Mouse (Mus musculus) lung, adult 2 months (tissue): ENCODE data around the gene Hmg20a. TPM values are rescaled to one million over a fixed set of nuclear protein-coding genes. Genes with fewer than 3 reads are reported as not detected.
A peak's percentile ranks its signal among the peaks of the same experiment; 100 is the strongest.

Experiments used
- DNase-seq: peaks from one replicate; pipeline ENCODE4 v3.0.0; 2022
- H3K4me1 ChIP-seq: fragments of 200-500 bp; 2 replicates; pipeline ENCODE4 v1.6.1; 2011; ENCODE audit warnings: low read length; ENCODE audit not compliant: control insufficient read depth, insufficient read depth
- H3K4me3 ChIP-seq: fragments of 200-500 bp; replicated peaks from 2 replicates; pipeline ENCODE3; 2011; ENCODE audit warnings: low read depth, mild to moderate bottlenecking, control low read depth, low read length; ENCODE audit errors: extremely low read depth
- CTCF ChIP-seq: fragments of 200-500 bp; IDR thresholded peaks from 2 replicates; pipeline ENCODE4 v1.5.1; 2011; ENCODE audit warnings: mild to moderate bottlenecking, low read length, control low read depth; ENCODE audit not compliant: insufficient read depth
- POLR2A ChIP-seq: fragments of 200-500 bp; IDR thresholded peaks from 2 replicates; pipeline ENCODE4 v1.6.1; 2011; ENCODE audit warnings: low read depth, mild to moderate bottlenecking, control low read depth, low read length, borderline replicate concordance; ENCODE audit errors: extremely low read depth
- WGBS: fragments of 180-500 bp; shearing (Covaris S2); methylation state at CpG from one replicate; pipeline ENCODE4 v1.1.7; 2018; 5-methylcytosine and 5-hydroxymethylcytosine counted together
- polyA plus RNA-seq: library from polyadenylated mRNA; depleted of rRNA; stranded (reverse); fragments of >200 nt; gene quantifications from 2 replicates; pipeline ENCODE4 v1.2.3, GENCODE M21; 2012

Gene Hmg20a
- polyA plus RNA-seq, 1 experiment = 29.4 TPM

- no peak for DNase-seq
- H3K4me1 ChIP-seq = no peaks in the 10 kb centered on the region; the same call in 1 of the 2 replicates
- 68% methylated on average over 7 of the region's 7 CpGs for WGBS
- no peak overlapping the region for H3K4me3 ChIP-seq
- TF ChIP-seq POLR2A = no peak
- no peak for TF ChIP-seq CTCF
Observed at GRCm38 (mm10) chr9:56439699-56440098, 21.3 kb downstream of the Hmg20a start.

GRCm38 (mm10) chr9:56451570-56451969 lies 33.2 kb downstream of the Hmg20a start:
- 74% methylated on average over 6 of the region's 6 CpGs for WGBS
- Histone ChIP-seq H3K4me1 (no peaks in the 10 kb centered on the region; the same call in 1 of the 2 replicates), H3K4me3 (no peak overlapping the region)
- no peak for TF ChIP-seq POLR2A
- no peak for TF ChIP-seq CTCF
- DNase-seq = no peak

DNA sequence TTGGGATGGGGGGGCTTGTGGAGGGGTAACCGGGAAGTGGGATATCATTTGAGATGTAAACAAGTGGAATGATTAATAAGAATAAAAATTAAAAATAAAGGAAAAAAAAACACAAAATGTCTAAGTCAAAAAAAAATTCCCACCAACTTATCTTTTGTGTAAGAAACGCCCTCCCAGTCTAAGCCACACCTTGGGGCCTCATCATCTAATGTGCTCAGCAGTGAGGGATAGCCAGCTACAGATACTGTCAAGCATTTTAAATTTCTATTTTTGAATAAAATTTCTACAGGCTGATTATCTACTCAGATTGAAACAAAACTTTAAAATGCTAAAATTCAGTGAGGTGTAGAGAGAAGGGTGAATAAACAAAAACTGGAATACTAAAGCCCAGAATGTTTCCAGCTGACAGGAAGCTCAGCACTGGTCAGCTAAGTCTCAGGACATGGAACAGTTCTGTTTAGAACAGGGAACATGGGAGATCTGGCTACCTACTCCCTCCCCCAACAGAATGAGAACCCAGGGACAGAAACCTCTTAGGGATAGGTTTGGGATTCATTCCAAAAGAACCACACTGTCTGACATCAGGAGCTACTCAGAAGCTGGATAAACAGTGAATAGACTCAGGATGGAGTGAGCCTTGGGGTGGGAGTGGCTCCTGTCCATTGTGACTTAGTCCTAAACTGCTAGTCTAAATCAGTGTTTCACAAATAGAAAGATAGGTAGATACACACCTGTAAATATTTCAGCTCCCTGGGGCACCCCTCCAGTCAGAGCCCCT lies 34.8 kb downstream of the Hmg20a start:
- DNase-seq = no peak
- WGBS = 89% methylated on average over 2 of the region's 2 CpGs

GRCm38 (mm10) chr9:56456426-56456825 lies 38.0 kb downstream of the Hmg20a start:
- WGBS = 89% methylated on average over 3 of the region's 3 CpGs
- Histone ChIP-seq H3K4me1 (peaks cover 3% of the 10 kb centered on the region), H3K4me3 (no peak overlapping the region)
- TF ChIP-seq POLR2A = no peak
- TF ChIP-seq CTCF = no peak
- no peak for DNase-seq

More for the DNA sequence above, 34.8 kb downstream of the Hmg20a start:
- Histone ChIP-seq H3K4me1 (no peaks in the 10 kb centered on the region; the same call in 1 of the 2 replicates), H3K4me3 (no peak overlapping the region)
- TF ChIP-seq POLR2A (no peak), CTCF (no peak)

- TF ChIP-seq CTCF (no peak), POLR2A (no peak)
- DNase-seq = no peak
- H3K4me1 ChIP-seq = peaks cover 31% of the 10 kb centered on the region
- WGBS = 54% methylated on average over 5 of the region's 5 CpGs
- H3K4me3 ChIP-seq = no peak overlapping the region
Observed at GRCm38 (mm10) chr9:56460987-56461386, 42.6 kb downstream of the Hmg20a start.

DNA sequence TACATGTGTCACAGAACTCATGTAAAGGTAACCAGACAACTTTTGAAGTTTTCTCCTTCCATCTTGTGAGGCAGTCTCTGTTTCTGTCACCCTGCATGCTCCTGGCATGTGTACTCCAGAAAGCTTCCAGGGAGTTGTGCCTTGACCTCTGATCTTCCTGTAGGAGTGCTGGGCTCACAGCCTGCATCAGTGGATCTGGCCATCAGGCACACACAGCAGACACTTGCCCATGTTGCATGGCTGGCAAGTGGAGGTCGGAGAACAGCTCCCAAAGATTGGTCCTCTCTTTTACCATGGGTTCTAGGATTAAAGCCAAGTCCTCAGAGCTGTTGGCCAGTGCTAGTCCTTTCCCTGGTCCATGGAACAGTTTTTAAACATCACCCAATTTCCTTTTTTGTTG lies 44.2 kb downstream of the Hmg20a start:
- Histone ChIP-seq H3K4me1 (peaks cover 32% of the 10 kb centered on the region), H3K4me3 (no peak overlapping the region)
- DNase-seq = no peak
- TF ChIP-seq POLR2A (no peak), CTCF (no peak)
- WGBS = 58% methylated on average over 1 of the region's 1 CpGs

DNA sequence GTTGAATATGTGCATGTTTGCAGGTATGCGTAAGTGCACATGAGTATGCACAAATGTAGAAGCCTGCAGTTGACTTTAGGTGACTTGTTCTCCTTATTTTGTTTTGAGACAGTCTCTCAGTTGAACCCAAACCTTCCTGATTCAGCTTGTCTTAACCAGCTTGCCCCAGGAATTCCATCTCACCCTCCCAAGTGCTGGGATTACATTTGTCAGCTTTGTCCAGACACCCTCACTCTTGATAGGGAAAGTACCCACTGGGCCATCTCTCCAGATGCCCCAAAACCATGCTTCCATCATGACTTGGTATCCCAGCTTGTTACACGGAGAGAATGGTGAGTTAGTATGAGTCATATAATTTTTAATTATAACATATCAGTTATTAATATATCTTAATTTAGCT lies 44.6 kb downstream of the Hmg20a start:
- H3K4me3 ChIP-seq = no peak overlapping the region
- no peak for DNase-seq
- 60% methylated on average over 2 of the region's 2 CpGs for WGBS
- TF ChIP-seq CTCF = no peak
- no peak for TF ChIP-seq POLR2A
- peaks cover 32% of the 10 kb centered on the region for H3K4me1 ChIP-seq

DNA sequence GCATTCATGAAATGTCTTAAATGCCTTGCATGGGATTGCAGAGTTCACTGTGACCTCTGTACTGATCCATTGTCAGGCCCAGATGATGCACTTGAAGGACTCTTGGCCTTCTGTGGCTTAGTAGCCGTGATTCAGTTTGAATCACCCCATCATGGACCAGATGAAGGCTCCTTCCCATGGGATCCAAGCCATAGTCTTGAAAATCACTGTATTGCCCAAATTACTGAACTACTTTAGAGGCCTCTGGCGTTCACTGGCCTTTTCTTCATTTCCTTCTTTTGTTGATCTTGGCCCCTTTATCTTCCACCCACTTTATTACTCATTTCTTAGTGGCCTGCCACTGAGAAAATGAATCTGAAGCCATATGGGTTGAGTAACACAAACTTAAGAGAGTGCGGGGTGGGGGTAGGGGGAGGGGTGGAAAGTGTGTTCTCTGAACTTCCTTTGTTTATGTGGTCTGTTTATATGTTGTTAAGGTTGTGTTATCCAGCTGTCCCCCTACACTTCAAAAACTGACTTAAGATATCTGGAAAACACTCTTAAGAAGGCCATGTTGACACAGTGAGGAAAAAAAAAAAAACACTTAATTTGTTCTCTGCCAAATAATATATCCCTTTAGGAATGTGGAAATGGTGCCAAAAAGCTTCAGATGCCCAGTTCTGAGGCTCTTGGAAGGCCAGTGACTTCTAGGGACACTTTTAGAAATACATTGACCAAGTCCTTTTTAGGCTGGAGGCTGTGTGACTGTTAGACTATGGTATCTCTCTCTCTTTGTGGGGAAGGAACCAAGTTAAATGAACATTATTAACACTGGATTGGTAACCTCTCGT lies 45.5 kb downstream of the Hmg20a start:
- H3K4me1 ChIP-seq = peaks cover 29% of the 10 kb centered on the region
- no peak for DNase-seq
- WGBS = 16% methylated on average over 4 of the region's 4 CpGs
- TF ChIP-seq POLR2A (no peak), CTCF (no peak)
- H3K4me3 ChIP-seq = no peak overlapping the region

DNA sequence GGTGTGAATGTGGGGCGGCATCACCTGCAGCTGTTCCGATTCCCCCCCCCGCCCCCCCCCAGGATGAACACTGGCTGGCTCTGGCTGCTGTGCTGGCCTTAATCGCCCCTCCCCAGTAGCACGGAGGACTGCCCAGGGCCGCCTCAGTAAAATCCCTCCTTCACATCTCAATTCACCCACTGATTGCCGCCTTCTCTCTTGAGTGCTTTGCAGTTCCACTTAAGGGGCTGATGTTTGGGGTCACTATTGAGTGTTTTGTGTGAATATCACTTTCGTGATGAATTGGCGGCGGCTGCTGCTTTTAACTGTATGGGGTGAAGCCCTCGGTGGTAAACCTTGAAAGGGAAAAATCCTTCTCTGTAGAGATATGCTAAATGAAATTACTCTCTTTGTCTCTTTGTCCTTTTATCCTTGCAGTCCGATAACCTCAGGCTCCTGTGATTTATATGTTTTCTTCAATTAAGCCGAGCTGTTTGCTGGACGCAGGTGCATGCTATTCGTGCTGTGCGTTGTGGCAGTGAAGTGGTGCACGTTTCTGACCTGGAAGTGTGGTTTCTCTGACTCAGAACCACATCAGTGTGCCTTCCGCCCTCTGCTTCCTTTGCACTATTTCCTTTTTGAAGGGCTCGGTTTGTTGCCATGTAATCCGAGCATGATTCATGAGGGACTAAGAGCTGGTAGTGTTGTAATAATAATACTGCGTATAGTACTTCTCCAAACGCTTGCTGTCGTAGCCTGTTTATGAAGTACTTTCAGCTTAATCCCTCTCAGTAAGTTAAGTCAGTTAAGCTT lies 46.6 kb downstream of the Hmg20a start:
- DNase-seq = no peak
- 9% methylated on average over 23 of the region's 23 CpGs for WGBS
- H3K4me3 ChIP-seq = peak overlapping the region; percentile 52

DNA sequence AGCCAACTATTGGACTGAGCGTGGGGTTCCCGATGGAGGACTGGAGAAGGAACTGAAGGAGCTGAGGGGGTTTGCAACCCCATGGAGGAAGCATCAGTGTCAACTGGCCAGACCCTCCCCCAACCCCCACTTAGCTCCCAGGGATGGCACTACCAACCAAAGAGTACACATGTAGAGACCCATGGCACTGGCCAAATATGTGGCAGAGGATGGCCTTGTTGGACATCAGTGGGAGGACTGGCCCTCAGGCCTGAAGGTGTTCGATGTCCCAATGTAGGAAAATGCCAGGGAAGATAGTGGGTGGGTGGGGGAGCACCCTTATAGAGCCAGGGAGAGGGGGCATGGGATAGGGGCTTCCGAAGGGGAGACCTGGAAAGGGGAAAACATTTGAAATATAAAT lies 47.8 kb downstream of the Hmg20a start:
- no peak overlapping the region for H3K4me3 ChIP-seq
- H3K4me1 ChIP-seq = peaks cover 40% of the 10 kb centered on the region
- TF ChIP-seq POLR2A (no peak), CTCF (no peak)
- DNase-seq = no peak
- WGBS = 81% methylated on average over 4 of the region's 4 CpGs

More for the DNA sequence above, 46.6 kb downstream of the Hmg20a start:
- TF ChIP-seq POLR2A (no peak), CTCF (no peak)
- peaks cover 35% of the 10 kb centered on the region for H3K4me1 ChIP-seq
